Mouse (Mus musculus) T-helper 1 cell (primary cell): ENCODE measurements around the gene Edem2.
"Not testable (repeated sequence)": the region's sequence is repeated elsewhere in the genome, so short reads cannot be mapped to it uniquely, and the experiment has no call there.

Experiments used
- in situ Hi-C: fragments of 300-600 bp; cut with MboI, MseI; formaldehyde crosslinking; loops from one replicate; pipeline ENCODE4 v1.15.1; 2025; ENCODE audit warnings: high pct_unique_total_duplicates

Edem2 gene

GRCm38 (mm10) chr2:155736936-155737335 is 7.7 kb upstream of the Edem2 start:
- in situ Hi-C loops: no loop called here

- in situ Hi-C loops: not testable (repeated sequence)
These were observed 6.5 kb upstream of the Edem2 start, which contains the start of gene Gm17581 for GRCm38 (mm10) chr2:155735766-155736165. TSS of gene Gm17581 (minus strand) at chr2:155735866.

GRCm38 (mm10) chr2:155735080-155735479 is 5.8 kb upstream of the Edem2 start:
- in situ Hi-C loops: no loop called here

GRCm38 (mm10) chr2:155728742-155729141 is 533 bp downstream of the Edem2 start:
- in situ Hi-C loops: no loop called here

GRCm38 (mm10) chr2:155727764-155728395 is 1.4 kb downstream of the Edem2 start:
- in situ Hi-C loops: no loop called here

- in situ Hi-C loops: no loop called here
These were observed 3.0 kb downstream of the Edem2 start for GRCm38 (mm10) chr2:155726302-155726701.

- in situ Hi-C loops: no loop called here
These were observed 4.7 kb downstream of the Edem2 start for GRCm38 (mm10) chr2:155724526-155724925.

GRCm38 (mm10) chr2:155724036-155724435 is 5.2 kb downstream of the Edem2 start:
- in situ Hi-C loops: no loop called here

- in situ Hi-C loops: no loop called here
These were observed 8.7 kb downstream of the Edem2 start for GRCm38 (mm10) chr2:155720585-155720984.

- in situ Hi-C loops: loop anchor here (5.0 to 10.0 kb wide), 2 partner anchors 743 to 940 kb away; no protein-coding TSS in a partner anchor
These were observed 11.9 kb downstream of the Edem2 start for GRCm38 (mm10) chr2:155717082-155717990.

- in situ Hi-C loops: loop anchor here (10.0 kb wide), 1 partner anchor 736 kb away; no protein-coding TSS in a partner anchor
These were observed 18.7 kb downstream of the Edem2 start for GRCm38 (mm10) chr2:155710557-155710956.

- in situ Hi-C loops: no loop called here
These were observed 22.0 kb downstream of the Edem2 start for GRCm38 (mm10) chr2:155707251-155707650.

GRCm38 (mm10) chr2:155703630-155704029 is 25.6 kb downstream of the Edem2 start:
- in situ Hi-C loops: no loop called here

- in situ Hi-C loops: no loop called here
These were observed 27.8 kb downstream of the Edem2 start for GRCm38 (mm10) chr2:155701399-155701919.

GRCm38 (mm10) chr2:155698443-155698842 is 30.8 kb downstream of the Edem2 start:
- in situ Hi-C loops: not testable (repeated sequence)

- in situ Hi-C loops: no loop called here
These were observed 32.4 kb downstream of the Edem2 start for GRCm38 (mm10) chr2:155696851-155697250.

- in situ Hi-C loops: no loop called here
These were observed 33.1 kb downstream of the Edem2 start for GRCm38 (mm10) chr2:155696091-155696558.

GRCm38 (mm10) chr2:155695316-155695715 is 34.0 kb downstream of the Edem2 start:
- in situ Hi-C loops: no loop called here

GRCm38 (mm10) chr2:155694564-155694963 is 34.7 kb downstream of the Edem2 start:
- in situ Hi-C loops: no loop called here

GRCm38 (mm10) chr2:155693136-155693535 is 36.1 kb downstream of the Edem2 start:
- in situ Hi-C loops: no loop called here

GRCm38 (mm10) chr2:155691723-155692493 is 37.4 kb downstream of the Edem2 start, which contains the start of gene Trpc4ap:
TSS of gene Trpc4ap (minus strand) at chr2:155692384.
- in situ Hi-C loops: no loop called here
